Mouse (Mus musculus) spleen, adult 2 months (tissue): ENCODE measurements around the gene Ciart.
"Not testable (repeated sequence)": the region's sequence is repeated elsewhere in the genome, so short reads cannot be mapped to it uniquely, and the experiment has no call there.

Experiments
- CTCF ChIP-seq: fragments of 200-500 bp; IDR thresholded peaks from 2 replicates; pipeline ENCODE4 v1.5.1; 2011; ENCODE audit warnings: mild to moderate bottlenecking, inconsistent platforms; ENCODE audit not compliant: insufficient read depth, insufficient read length, insufficient replicate concordance; ENCODE audit errors: extremely low read depth
- POLR2A ChIP-seq: fragments of 200-500 bp; IDR thresholded peaks from 2 replicates; pipeline ENCODE4 v1.6.1; 2011; ENCODE audit warnings: low read depth, low read length, inconsistent platforms

GRCm38 (mm10) chr3:95893606-95894316, 11.7 kb upstream of the Ciart start, which contains the start of gene Aph1a:
- TF ChIP-seq CTCF = not testable (repeated sequence)
- peak; percentile 24; the same call in 1 of the 2 replicates for TF ChIP-seq POLR2A
